Mouse (Mus musculus) G1E (cell line): ENCODE results near the gene 6720489N17Rik. TPM values are rescaled to one million over a fixed set of nuclear protein-coding genes. Genes with fewer than 3 reads are reported as not detected.
"Not testable (repeated sequence)": the region's sequence is repeated elsewhere in the genome, so short reads cannot be mapped to it uniquely, and the experiment has no call there.

Source experiments
- ATAC-seq: 2 replicates; pipeline ENCODE4 v1.8.0; 2016; ENCODE audit warnings: mild to moderate bottlenecking; ENCODE audit not compliant: insufficient number of reproducible peaks, poor library complexity, low FRiP score, severe bottlenecking; ENCODE audit errors: extremely low read depth
- DNase-seq: peaks from one replicate; pipeline ENCODE4 v3.0.0; 2012; ENCODE audit warnings: low spot score
- H3K27me3 ChIP-seq: 2 replicates; pipeline ENCODE4 v1.6.1; 2012; ENCODE audit warnings: mild to moderate bottlenecking, low read length, inconsistent platforms; ENCODE audit not compliant: insufficient read depth
- H3K36me3 ChIP-seq: replicated peaks from 2 replicates; pipeline ENCODE3; 2012; ENCODE audit warnings: mild to moderate bottlenecking, inconsistent platforms
- H3K4me1 ChIP-seq: 2 replicates; pipeline ENCODE4 v1.6.1; 2012; ENCODE audit warnings: low read depth, low read length, inconsistent platforms, mixed read lengths; ENCODE audit not compliant: insufficient read depth
- H3K4me3 ChIP-seq: 2 replicates; pipeline ENCODE4 v1.5.1; 2012; ENCODE audit warnings: low read depth, mild to moderate bottlenecking, inconsistent platforms, low read length, moderate library complexity, mixed read lengths
- H3K9me3 ChIP-seq: replicated peaks from 2 replicates; pipeline ENCODE4 v1.6.1; 2012; ENCODE audit warnings: inconsistent platforms
- CTCF ChIP-seq: IDR thresholded peaks from 2 replicates; pipeline ENCODE4 v1.5.1; 2012; ENCODE audit warnings: low read depth, low read length, inconsistent platforms, mixed read lengths
- GATA1 ChIP-seq: IDR thresholded peaks from 2 replicates; pipeline ENCODE4 v1.6.1; 2012; ENCODE audit warnings: borderline replicate concordance, low read length, inconsistent platforms, mixed read lengths
- GATA2 ChIP-seq: IDR thresholded peaks from 2 replicates; pipeline ENCODE4 v1.6.1; 2012; ENCODE audit warnings: low read depth, low read length, inconsistent platforms, borderline replicate concordance
- POLR2AphosphoS5 ChIP-seq: IDR thresholded peaks from 2 replicates; pipeline ENCODE4 v1.6.1; 2012; ENCODE audit warnings: low read depth, low read length, inconsistent platforms; ENCODE audit not compliant: insufficient replicate concordance
- TAL1 ChIP-seq: conservative IDR thresholded peaks from 2 replicates; pipeline ENCODE4 v1.6.1; 2012; ENCODE audit warnings: low read depth, low read length, inconsistent platforms, mixed read lengths
- polyA plus RNA-seq: library from polyadenylated mRNA; stranded (reverse); fragments of >175 nt; gene quantifications from 2 replicates; pipeline ENCODE4 v1.2.3, GENCODE M21; 2012
- total RNA-seq, 2 experiments: library from RNA; stranded (forward) in 1 of 2; stranded (reverse) in 1 of 2; fragments of 200-1000 nt in 1 of 2; fragments of >200 nt in 1 of 2; fragmentation: Nextera tagmentation in 1 of 2; gene quantifications; 2 replicates each; pipeline ENCODE4 v1.2.3; 2014 to 2017

6720489N17Rik gene
- total RNA-seq (2014; fragmentation: Nextera tagmentation) = not detected in 2 replicates
- total RNA-seq (2017) = 0.05 TPM in 1 of 2 replicates, not detected in the other
- polyA plus RNA-seq = not detected in 2 replicates

DNA sequence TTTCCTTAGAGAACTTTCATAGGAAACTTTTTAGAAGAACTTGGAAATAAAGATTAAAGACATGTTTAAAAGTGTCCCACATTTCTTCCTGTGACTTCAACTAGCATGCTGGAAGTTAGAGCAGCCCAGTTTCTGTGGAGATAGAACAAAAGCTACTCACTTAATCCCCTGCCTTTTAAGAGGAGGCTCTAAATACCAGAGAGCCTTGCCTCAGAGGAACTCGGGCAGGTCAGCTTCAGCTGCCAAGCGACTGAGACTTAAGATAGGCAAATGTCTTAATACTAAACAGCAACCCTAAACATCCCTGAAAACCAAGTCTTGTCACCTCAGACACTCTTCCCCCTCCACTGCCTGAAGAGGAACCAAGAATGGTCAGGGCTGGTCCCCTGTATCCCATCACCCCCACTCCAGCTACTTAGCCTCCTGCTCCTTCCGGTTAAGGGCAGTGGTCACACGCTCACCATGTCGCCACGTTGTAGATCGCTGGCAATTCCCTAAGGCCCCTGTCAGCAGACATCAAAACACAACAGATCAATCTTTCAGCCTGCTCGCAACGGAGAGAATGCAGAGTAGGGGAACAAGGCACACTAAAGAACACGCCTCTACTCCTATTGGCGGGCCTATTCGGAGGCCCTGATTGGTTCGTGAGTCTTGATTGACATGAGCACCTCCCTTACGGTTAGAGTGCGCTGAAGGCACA, at the start of gene 6720489N17Rik:
Gene 6720489N17Rik (minus strand): TSS at position 606 of the 700 bp plus-strand sequence.
- not testable (repeated sequence) for H3K36me3 ChIP-seq, DNase-seq, ATAC-seq, H3K27me3 ChIP-seq, H3K4me1 ChIP-seq, H3K9me3 ChIP-seq, H3K4me3 ChIP-seq

DNA sequence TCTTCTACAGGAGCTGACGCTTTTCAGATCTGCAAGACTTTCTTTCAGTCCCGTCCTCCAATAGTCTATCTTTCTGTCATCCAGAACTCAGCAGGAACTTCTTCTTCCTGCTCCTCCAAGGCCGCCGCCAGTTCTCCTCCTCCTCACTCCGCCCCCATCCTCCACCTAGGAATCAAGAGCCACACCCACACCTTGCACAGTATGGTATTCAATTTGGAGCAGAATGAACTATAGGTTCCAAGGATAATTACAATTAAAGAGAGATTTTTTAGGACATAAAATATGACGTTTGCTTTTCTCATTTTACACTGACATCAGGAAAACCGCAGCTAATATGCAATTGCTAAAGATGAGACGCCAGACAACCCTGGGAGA, 29.4 kb upstream of the 6720489N17Rik start:
- ATAC-seq = no peak
- Histone ChIP-seq H3K4me1 (no peaks in the 10 kb centered on the region), H3K36me3 (no peaks in the 10 kb centered on the region), H3K27me3 (no peaks in the 10 kb centered on the region), H3K4me3 (no peak overlapping the region), H3K9me3 (peaks cover 9% of the 10 kb centered on the region; the same call in 1 of the 2 replicates)
- TF ChIP-seq TAL1 = no peak
- TF ChIP-seq GATA2 = no peak
- no peak for TF ChIP-seq GATA1
- TF ChIP-seq CTCF = no peak
- no peak for TF ChIP-seq POLR2AphosphoS5
- DNase-seq = no peak

DNA sequence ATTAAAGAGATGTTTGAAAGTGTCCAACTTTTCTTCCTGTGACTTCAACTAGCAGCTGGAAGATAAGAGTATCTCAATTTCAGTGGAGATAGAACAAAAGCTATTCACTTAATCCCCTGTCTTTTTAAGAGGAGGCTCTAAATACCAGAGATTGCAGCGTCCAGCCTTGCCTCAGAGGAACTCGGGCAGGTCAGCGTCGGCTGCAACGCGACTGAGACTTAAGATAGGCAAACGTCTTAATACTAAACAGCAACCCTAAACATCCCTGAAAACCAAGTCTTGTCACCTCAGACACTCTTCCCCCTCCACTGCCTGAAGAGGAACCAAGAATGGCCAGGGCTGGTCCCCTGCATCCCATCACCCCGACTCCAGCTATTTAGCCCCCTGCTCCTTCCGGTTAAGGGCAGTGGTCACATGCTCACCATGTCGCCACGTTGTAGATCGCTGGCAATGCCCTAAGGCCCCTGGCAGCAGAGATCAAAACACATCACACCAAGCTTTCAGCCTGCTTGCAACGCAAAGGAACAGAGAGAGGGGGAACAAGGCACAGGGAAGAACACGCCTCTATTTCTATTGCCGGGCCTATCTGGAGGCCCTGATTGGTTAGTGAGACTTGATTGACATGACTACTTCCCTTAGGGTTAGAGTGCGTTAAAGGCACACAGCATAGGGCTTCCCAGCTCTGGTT, 28.8 kb upstream of the 6720489N17Rik start:
- H3K27me3 ChIP-seq, H3K9me3 ChIP-seq, H3K4me1 ChIP-seq, DNase-seq, ATAC-seq, H3K36me3 ChIP-seq: not testable (repeated sequence)
- H3K4me3 ChIP-seq = peak overlapping the region; percentile 50; the same call in 1 of the 2 replicates

DNA sequence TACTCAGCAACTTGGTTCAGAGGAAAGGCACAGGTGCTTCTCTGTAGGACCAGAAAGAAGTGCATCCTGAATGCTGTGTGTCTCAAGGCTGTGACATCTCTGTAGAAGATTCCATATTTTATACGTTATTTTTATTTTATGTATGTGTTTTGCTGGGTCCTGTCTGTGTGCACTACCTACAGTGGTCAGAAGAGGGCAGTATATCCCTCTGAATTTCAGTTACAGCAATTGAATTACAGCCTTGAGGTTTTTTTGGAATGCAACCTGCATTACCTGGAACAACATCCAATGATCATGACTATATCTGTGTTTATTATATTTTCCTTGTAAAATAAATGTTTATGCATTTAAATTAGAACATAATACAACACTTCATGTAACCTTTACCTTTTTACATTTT, 3.1 kb upstream of the 6720489N17Rik start:
- not testable (repeated sequence) for ATAC-seq, H3K27me3 ChIP-seq, DNase-seq, H3K4me1 ChIP-seq, H3K9me3 ChIP-seq, H3K36me3 ChIP-seq, H3K4me3 ChIP-seq
- peak; percentile 32; the same call in 1 of the 2 replicates for TF ChIP-seq CTCF

DNA sequence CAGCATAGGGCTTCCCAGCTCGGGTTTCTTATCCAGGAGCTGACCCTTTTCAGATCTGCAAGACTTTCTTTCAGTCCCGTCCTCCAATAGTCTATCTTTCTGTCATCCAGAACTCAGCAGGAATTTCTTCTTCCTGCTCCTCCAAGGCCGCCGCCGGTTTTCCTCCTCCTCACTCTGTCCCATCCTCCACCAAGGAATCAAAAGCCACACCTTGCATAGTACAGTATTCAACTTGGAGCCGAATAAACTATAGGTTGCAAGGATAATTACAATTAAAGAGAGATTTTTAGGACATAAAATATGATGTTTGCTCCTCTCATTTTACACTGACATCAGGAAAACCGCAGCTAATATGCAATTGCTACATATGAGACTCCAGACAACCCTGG, 289 bp upstream of the 6720489N17Rik start:
- not testable (repeated sequence) for H3K4me1 ChIP-seq, ATAC-seq, H3K4me3 ChIP-seq, H3K9me3 ChIP-seq, H3K36me3 ChIP-seq, DNase-seq, H3K27me3 ChIP-seq

DNA sequence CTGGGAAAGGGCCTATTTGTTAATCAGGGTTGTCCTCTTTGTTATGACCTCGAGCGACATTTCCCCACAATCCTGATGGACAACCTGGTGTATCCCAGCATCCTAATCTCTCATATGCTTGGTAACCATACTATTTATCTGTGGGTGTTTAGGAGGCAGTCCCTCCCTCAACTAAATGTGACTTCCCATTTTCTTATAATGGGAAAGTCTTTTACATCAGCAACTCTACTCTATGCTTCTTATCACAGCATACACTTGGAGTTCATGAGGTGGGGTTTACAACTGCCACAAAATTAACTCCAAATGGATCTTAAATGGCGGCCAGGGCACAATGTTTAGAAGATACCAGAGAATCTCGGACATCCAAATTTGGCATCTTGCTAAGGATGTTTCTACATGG, 6.5 kb downstream of the 6720489N17Rik start:
- not testable (repeated sequence) for H3K9me3 ChIP-seq, DNase-seq, H3K27me3 ChIP-seq, H3K4me3 ChIP-seq, H3K36me3 ChIP-seq, ATAC-seq, H3K4me1 ChIP-seq

DNA sequence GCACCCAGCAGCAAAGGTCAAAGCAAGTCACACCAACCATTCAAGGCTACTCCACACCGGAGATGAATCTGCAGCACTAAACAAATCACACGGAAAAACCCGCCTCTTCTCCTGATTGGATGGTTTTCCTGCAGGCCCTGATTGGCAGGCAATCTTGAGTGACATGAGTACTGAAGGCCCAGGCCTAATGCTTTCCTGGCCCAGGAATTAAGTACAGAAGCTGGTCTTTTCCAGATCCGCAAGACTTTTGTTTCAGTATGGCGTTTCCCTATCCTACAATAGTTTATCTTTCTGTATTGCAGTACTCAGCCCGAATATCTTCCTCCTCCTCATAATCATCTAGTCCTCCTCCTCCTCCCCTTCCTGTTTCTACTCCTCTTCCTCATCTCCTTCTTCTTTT, 52.9 kb downstream of the 6720489N17Rik start, which contains the start of gene Zfp934:
Gene Zfp934 (minus strand): TSS at position 101 of the 400 bp plus-strand sequence.
- not testable (repeated sequence) for DNase-seq, H3K36me3 ChIP-seq, ATAC-seq, H3K4me3 ChIP-seq, H3K27me3 ChIP-seq, H3K9me3 ChIP-seq, H3K4me1 ChIP-seq

DNA sequence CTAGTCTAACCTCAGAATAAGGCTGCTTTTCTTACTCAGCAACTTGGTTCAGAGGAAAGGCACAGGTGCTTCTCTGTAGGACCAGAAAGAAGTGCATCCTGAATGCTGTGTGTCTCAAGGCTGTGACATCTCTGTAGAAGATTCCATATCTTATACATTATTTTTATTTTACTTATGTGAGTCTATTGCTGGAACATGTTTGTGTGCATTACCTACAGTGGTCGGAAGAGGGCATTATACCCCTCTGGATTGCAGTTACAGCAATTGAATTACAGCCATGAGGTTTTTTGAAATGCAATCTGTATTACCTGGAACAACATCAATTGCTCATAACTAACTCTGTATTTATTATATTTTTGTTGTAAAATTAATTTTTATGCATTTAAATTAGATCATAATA, 62.3 kb downstream of the 6720489N17Rik start:
- H3K27me3 ChIP-seq, ATAC-seq, H3K4me1 ChIP-seq, H3K9me3 ChIP-seq, DNase-seq, H3K4me3 ChIP-seq, H3K36me3 ChIP-seq: not testable (repeated sequence)

DNA sequence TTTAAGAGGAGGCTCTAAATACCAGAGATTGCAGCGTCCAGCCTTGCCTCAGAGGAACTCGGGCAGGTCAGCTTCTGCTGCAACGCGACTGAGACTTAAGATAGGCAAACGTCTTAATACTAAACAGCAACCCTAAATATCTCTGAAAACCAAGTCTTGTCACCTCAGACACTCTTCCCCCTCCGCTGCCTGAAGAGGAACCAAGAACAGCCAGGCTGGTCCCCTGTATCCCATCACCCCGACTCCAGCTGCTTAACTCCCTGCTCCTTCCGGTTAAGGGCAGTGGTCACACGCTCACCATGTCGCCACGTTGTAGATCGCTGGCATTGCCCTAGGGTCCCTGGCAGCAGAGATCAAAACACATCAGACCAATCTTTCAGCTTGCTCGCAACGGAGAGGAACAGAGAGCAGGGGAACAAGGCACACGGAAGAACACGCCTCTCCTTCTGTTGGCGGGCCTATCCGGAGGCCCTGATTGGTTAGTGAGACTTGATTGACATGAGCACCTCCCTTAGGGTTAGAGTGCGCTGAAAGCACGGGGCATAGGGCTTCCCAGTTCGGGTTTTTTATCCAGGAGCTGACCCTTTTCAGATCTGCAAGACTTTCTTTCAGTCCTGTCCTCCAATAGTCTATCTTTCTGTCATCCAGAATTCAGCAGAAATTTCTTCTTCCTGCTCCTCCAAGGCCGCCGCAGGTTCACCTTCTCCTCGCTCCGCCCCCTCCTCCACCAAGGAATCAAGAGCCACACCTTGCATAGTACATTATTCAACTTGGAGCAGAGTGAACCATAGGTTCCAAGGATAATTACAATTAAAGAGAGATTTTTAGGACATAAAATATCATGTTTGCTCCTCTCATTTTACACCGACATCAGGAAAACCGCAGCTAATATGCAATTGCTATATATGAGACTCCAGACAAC, 65.5 kb downstream of the 6720489N17Rik start, which contains the start of gene Zfp935:
Gene Zfp935 (minus strand): TSS at position 323 of the 922 bp plus-strand sequence.
- peak within 1 kb of the TSS; percentile 68 for H3K4me3 ChIP-seq
- not testable (repeated sequence) for H3K9me3 ChIP-seq, H3K4me1 ChIP-seq, H3K27me3 ChIP-seq, DNase-seq, H3K36me3 ChIP-seq
- ATAC-seq = peak; percentile 85
